Mouse (Mus musculus): Measurements from ENCODE around the gene Gstk1. TPM values are rescaled to one million over a fixed set of nuclear protein-coding genes. Genes with fewer than 3 reads are reported as not detected.

The Gstk1 gene
- polyA plus RNA-seq, 1 experiment from 2014 or later: 22.6 TPM

DNA sequence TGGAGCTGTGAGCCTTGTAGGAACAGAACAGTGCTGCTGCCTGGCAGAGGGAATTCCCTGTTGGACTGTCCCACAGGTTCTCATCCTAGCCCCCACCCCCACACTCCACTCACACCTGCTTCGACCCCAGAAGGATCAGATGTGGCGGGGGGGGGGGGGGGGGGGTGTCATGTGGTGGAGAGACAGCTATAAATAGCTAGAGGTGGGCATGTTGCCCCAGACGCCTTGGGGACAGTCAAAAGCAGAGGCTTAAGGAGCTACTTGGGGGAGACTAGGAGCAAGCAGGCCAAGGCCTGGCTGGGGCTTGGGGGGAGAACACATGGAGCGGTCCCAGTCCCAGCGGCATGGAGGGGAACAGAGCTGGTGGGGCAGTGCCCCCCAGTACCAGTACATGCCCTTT is 40.7 kb downstream of the Gstk1 start, which contains the start of gene Clcn1:
Gene Clcn1, plus strand, starts transcription at position 238 of the 400 bp plus-strand sequence.
- H3K9ac ChIP-seq: no peak within 1 kb of the TSS

DNA sequence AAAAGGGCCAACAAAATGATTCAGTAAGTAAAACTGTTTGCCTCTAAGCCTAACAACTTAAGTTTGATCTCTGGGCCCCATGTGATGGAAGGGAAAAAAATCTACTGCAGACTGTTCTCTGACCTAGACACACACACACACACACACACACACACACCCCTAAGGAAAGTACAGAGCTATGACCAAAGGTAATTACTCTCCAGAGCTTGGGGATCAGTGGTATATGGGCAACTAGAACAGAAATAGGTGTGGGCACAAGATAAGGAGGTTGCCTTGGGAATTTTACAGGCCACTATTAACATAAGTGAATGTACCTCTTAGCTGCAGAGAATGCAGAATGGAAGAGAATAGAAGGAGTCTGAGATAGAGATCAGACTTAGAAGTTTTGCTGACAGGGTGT is 41.8 kb downstream of the Gstk1 start:
- no peak overlapping the region for H3K9ac ChIP-seq
- no peak overlapping the region for H3K4me3 ChIP-seq
- H3K4me2 ChIP-seq (replicated peaks): no peak overlapping the region
- H3K27me3 ChIP-seq: no peaks in the 10 kb centered on the region
- no peaks in the 10 kb centered on the region for H3K9me3 ChIP-seq
- H3K36me3 ChIP-seq: peaks cover 16% of the 10 kb centered on the region
- no peak for ATAC-seq (ENCODE audit: low FRiP score, low read depth)
- H3K4me1 ChIP-seq: peaks cover 3% of the 10 kb centered on the region; the same call in 1 of the 2 replicates
- no peak overlapping the region for H3K27ac ChIP-seq

More for the DNA sequence above, 40.7 kb downstream of the Gstk1 start, which contains the start of gene Clcn1:
- no peak; the same call in 1 of the 2 replicates for ATAC-seq (ENCODE audit: low FRiP score, low read depth)
- no peak within 1 kb of the TSS; the same call in 1 of the 2 replicates for H3K27ac ChIP-seq
- H3K36me3 ChIP-seq: peaks cover 25% of the 10 kb centered on the region
- H3K27me3 ChIP-seq: no peaks in the 10 kb centered on the region
- H3K4me1 ChIP-seq: peaks cover 3% of the 10 kb centered on the region; the same call in 1 of the 2 replicates
- H3K4me2 ChIP-seq (replicated peaks): no peak within 1 kb of the TSS
- 67% methylated on average over 4 of the region's 5 CpGs for WGBS
- no peak within 1 kb of the TSS for H3K4me3 ChIP-seq
- H3K9me3 ChIP-seq: no peaks in the 10 kb centered on the region

DNA sequence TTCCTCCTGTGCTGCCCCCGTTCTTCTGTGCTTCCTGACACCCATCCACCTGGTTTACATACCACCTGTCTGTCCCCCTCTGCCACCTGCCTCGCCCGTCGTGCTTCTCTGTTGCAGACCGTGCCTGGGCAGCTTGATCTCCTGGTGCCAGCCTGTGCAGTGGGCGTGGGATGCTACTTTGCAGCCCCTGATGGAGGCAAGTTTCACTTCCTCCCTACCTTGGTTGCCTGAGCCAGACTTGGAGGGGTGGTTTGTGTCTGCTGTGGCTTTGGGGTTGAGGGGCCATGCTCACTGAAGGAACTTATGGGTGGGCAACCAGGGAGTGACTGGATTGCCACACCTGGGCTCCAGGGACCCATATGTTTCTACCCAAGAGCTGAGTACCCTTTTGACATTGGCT is 47.6 kb downstream of the Gstk1 start:
- Histone ChIP-seq H3K4me1 (no peaks in the 10 kb centered on the region), H3K4me3 (no peak overlapping the region), H3K9ac (no peak overlapping the region), H3K36me3 (0 out of 2 replicates have a peak, but pooled peaks cover 2% of the 10 kb centered on the region), H3K4me2 (replicated peaks) (no peak overlapping the region), H3K27me3 (no peaks in the 10 kb centered on the region), H3K27ac (no peak overlapping the region), H3K9me3 (no peaks in the 10 kb centered on the region)
- 88% methylated on average over 6 of the region's 6 CpGs for WGBS
- no peak for ATAC-seq (ENCODE audit: low FRiP score, low read depth)

DNA sequence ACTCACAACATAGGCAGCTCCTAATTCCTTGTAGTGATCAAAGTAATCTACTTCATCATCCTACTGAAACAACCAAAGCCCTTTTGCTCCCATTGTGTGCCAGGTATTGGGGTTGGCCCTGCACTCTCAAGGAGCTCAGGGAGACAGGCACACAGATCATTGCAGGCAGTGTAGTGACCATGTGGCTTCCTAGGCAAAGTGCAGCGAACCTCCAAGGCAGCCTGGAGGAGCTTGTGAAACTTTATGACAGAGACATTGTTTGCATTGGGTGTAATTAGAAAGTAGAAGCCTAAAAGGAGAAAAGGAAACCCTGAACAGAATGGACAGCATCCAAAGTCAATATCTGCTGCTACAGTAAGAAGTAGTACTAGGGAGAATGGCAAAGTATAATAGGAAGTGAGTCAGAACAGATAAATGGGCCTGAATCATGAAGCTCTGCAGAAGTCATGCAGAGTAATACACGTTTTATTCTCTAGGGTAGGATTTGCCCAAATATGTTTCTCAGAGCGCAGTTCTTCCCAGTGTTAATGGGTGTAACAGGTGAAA is 49.9 kb downstream of the Gstk1 start:
- WGBS: 60% methylated on average over 3 of the region's 3 CpGs
- Histone ChIP-seq H3K4me2 (replicated peaks) (no peak overlapping the region), H3K4me1 (no peaks in the 10 kb centered on the region), H3K9me3 (no peaks in the 10 kb centered on the region), H3K4me3 (no peak overlapping the region), H3K27ac (no peak overlapping the region), H3K9ac (no peak overlapping the region), H3K27me3 (no peaks in the 10 kb centered on the region), H3K36me3 (0 out of 2 replicates have a peak, but pooled peaks cover 2% of the 10 kb centered on the region)
- no peak for ATAC-seq (ENCODE audit: low FRiP score, low read depth)

DNA sequence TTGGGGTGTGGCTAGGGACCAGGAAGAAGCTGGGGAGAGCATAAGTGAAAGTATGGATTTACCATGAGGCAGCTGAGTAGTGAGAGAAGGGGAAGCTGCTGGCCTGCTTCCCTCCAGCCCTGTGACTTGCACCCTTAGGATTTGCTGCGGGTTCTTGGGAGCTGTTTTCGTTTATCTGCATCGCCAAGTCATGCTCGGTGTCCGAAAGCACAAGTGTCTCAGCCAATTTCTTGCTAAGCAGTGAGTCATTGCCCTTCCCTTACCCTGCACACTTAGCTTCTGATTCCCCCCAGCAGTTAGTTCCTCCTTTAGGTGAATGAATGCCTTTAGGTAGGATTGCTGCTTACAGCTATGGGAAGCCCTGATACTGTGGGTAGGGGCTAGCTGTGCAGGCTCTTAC is 53.6 kb downstream of the Gstk1 start:
- H3K9ac ChIP-seq: no peak overlapping the region
- H3K4me1 ChIP-seq: no peaks in the 10 kb centered on the region
- H3K4me2 ChIP-seq (replicated peaks): no peak overlapping the region
- no peak for ATAC-seq (ENCODE audit: low FRiP score, low read depth)
- no peak overlapping the region for H3K27ac ChIP-seq
- no peaks in the 10 kb centered on the region for H3K36me3 ChIP-seq
- 97% methylated on average over 5 of the region's 5 CpGs for WGBS
- no peak overlapping the region for H3K4me3 ChIP-seq
- no peaks in the 10 kb centered on the region for H3K27me3 ChIP-seq
- no peaks in the 10 kb centered on the region for H3K9me3 ChIP-seq

Other genes with a start within 250 kb of the Gstk1 start
- gene Sva, start 207.5 kb upstream of the Gstk1 start, polyA plus RNA-seq (2015; fragmentation: Nextera tagmentation; extraction: Ambion mirVana): not detected in 2 replicates
- gene Tas2r139, start 105.0 kb upstream of the Gstk1 start, polyA plus RNA-seq (2015; fragmentation: Nextera tagmentation; extraction: Ambion mirVana): not detected in 2 replicates
- not detected in 2 replicates for gene Tas2r144, start 30.6 kb upstream of the Gstk1 start, polyA plus RNA-seq (2015; fragmentation: Nextera tagmentation; extraction: Ambion mirVana)
- 0.93 and 0.99 TPM in 2 replicates for gene Tmem139, start 16.0 kb downstream of the Gstk1 start, polyA plus RNA-seq (2015; fragmentation: Nextera tagmentation; extraction: Ambion mirVana)
- 63.0 and 64.7 TPM in 2 replicates for gene Casp2, start 19.1 kb downstream of the Gstk1 start, polyA plus RNA-seq (2015; fragmentation: Nextera tagmentation; extraction: Ambion mirVana)
- gene Clcn1, start 40.8 kb downstream of the Gstk1 start, polyA plus RNA-seq (2015; fragmentation: Nextera tagmentation; extraction: Ambion mirVana): 0.32 and 0.46 TPM in 2 replicates
- 0.45 and 0.56 TPM in 2 replicates for gene Fam131b, start 78.7 kb downstream of the Gstk1 start, polyA plus RNA-seq (2015; fragmentation: Nextera tagmentation; extraction: Ambion mirVana)
- gene Zyx, start 103.7 kb downstream of the Gstk1 start, polyA plus RNA-seq (2015; fragmentation: Nextera tagmentation; extraction: Ambion mirVana): 118 and 123 TPM in 2 replicates
- gene Epha1, start 127.3 kb downstream of the Gstk1 start, polyA plus RNA-seq (2015; fragmentation: Nextera tagmentation; extraction: Ambion mirVana): 8.9 and 9.4 TPM in 2 replicates
- gene Tas2r143, start 154.3 kb downstream of the Gstk1 start, polyA plus RNA-seq (2015; fragmentation: Nextera tagmentation; extraction: Ambion mirVana): not detected in 2 replicates
- gene Tas2r135, start 159.5 kb downstream of the Gstk1 start, polyA plus RNA-seq (2015; fragmentation: Nextera tagmentation; extraction: Ambion mirVana): not detected in 2 replicates
- not detected in 2 replicates for gene Tas2r126, start 188.6 kb downstream of the Gstk1 start, polyA plus RNA-seq (2015; fragmentation: Nextera tagmentation; extraction: Ambion mirVana)
- gene Olfr458, start 219.3 kb downstream of the Gstk1 start, polyA plus RNA-seq (2015; fragmentation: Nextera tagmentation; extraction: Ambion mirVana): not detected in 2 replicates
- not detected in 2 replicates for gene Olfr457, start 230.4 kb downstream of the Gstk1 start, polyA plus RNA-seq (2015; fragmentation: Nextera tagmentation; extraction: Ambion mirVana)
- gene Olfr456, start 241.3 kb downstream of the Gstk1 start, polyA plus RNA-seq (2015; fragmentation: Nextera tagmentation; extraction: Ambion mirVana): not detected in 2 replicates

All from limb, embryonic 13.5 days (tissue).